Comparison of ENCODE assay signal across 15 mouse cellular contexts in genomic region chr9:31331246-31331645, GRCm38 (mm10). TPM values are rescaled to one million over a fixed set of nuclear protein-coding genes. Genes with fewer than 3 reads are reported as not detected.
DNase-seq lines count a peak whose midpoint lies in the region; ATAC-seq and TF ChIP-seq lines count a peak whose summit lies in the region.
"Had no signal": no experiment of that assay in that cellular context is flagged by ENCODE, and none has a peak within 500 bp of the region (broad histone marks: within the 10 kb centered on the region; RNA-seq: fewer than 3 reads in every experiment).

No protein-coding gene starts in this region.

- peak; percentile 82 to 90 for DNase-seq in cerebellum, adult 18-20 months
- peak; percentile 75 to 83 for DNase-seq in cerebellum, postnatal 14 days
- peak; percentile 77 to 79 for DNase-seq in layer of hippocampus, adult 8-10 months (ENCODE audit: low spot score in 2 of 2)
- peak; percentile 67 to 95 for DNase-seq in left cerebral cortex, postnatal 25 days (ENCODE audit: low spot score in 2 of 2)
- no peak for DNase-seq in embryo, embryonic 10 days (ENCODE audit: low spot score)
- DNase-seq in lung, postnatal 0 days (ENCODE audit: low spot score) = no peak
- no peak for DNase-seq in heart, postnatal 14 days
- no peak for DNase-seq in lung, adult 2 months
- DNase-seq: thymus, postnatal 36 days had no signal

- no peaks in the 10 kb centered on the region for H3K9me3 ChIP-seq in lung, postnatal 0 days (ENCODE audit: low read length)
- H3K9me3 ChIP-seq: embryonic facial prominence, embryonic 13.5 days; limb, embryonic 12.5 days had no signal

- H3K9ac ChIP-seq in lung, postnatal 0 days (replicated peaks; ENCODE audit: low read depth) = no peak overlapping the region
- H3K9ac ChIP-seq: embryonic facial prominence, embryonic 13.5 days; limb, embryonic 12.5 days; lung, embryonic 14.5 days had no signal

- H3K27me3 ChIP-seq in lung, postnatal 0 days (replicated peaks; ENCODE audit: insufficient read depth, low read length) = no peaks in the 10 kb centered on the region
- H3K27me3 ChIP-seq: CH12.LX; embryonic facial prominence, embryonic 13.5 days; limb, embryonic 12.5 days had no signal

- no peak overlapping the region for H3K4me2 ChIP-seq in lung, postnatal 0 days (replicated peaks; ENCODE audit: low read depth, low read length)
- H3K4me2 ChIP-seq: embryonic facial prominence, embryonic 13.5 days; limb, embryonic 12.5 days; lung, embryonic 14.5 days; midbrain, embryonic 11.5 days had no signal

- no peak for TF ChIP-seq POLR2A in lung, adult 2 months (IDR thresholded peaks at IDR 0.05; ENCODE audit: borderline replicate concordance, extremely low read depth, low read depth, low read length)

- ATAC-seq in lung, postnatal 0 days = no peak
- ATAC-seq: forebrain, embryonic 14.5 days had no signal

- TF ChIP-seq CTCF in lung, postnatal 0 days (IDR thresholded peaks at IDR 0.05) = no peak
- TF ChIP-seq CTCF in lung, adult 2 months (IDR thresholded peaks at IDR 0.05; ENCODE audit: insufficient read depth, low read length) = no peak

- intact Hi-C loops in left cerebral cortex, postnatal 25 days (cut with DNase I) = loop anchor here (1.0 to 5.0 kb wide), 3 partner anchors 34 to 155 kb away; partner anchors contain the start of gene Prdm10
- intact Hi-C loops in heart, postnatal 14 days (cut with DNase I) = no loop called here

- WGBS in lung, postnatal 0 days = 70% methylated on average over 4 of the region's 4 CpGs
- WGBS in lung, adult 2 months = 76% methylated on average over 4 of the region's 4 CpGs

- H3K4me3 ChIP-seq in lung, postnatal 0 days (ENCODE audit: low read depth, low read length) = no peak overlapping the region
- no peak overlapping the region for H3K4me3 ChIP-seq in lung, adult 2 months (replicated peaks; ENCODE audit: extremely low read depth, low read depth, low read length)
- H3K4me3 ChIP-seq: embryonic facial prominence, embryonic 13.5 days; limb, embryonic 12.5 days had no signal

- TF ChIP-seq EP300 in lung, postnatal 0 days (IDR thresholded peaks at IDR 0.05) = no peak

- H3K4me1 ChIP-seq in lung, postnatal 0 days (ENCODE audit: insufficient read depth, low read depth, low read length) = no peaks in the 10 kb centered on the region
- H3K4me1 ChIP-seq in lung, adult 2 months (ENCODE audit: control insufficient read depth, insufficient read depth, low read length) = no peaks in the 10 kb centered on the region
- H3K4me1 ChIP-seq: embryonic facial prominence, embryonic 13.5 days; limb, embryonic 12.5 days had no signal

- no peaks in the 10 kb centered on the region for H3K36me3 ChIP-seq in lung, postnatal 0 days (ENCODE audit: insufficient read depth, low read length)

- no peak overlapping the region for H3K27ac ChIP-seq in lung, postnatal 0 days (ENCODE audit: low read length)
- H3K27ac ChIP-seq: embryonic facial prominence, embryonic 13.5 days; limb, embryonic 12.5 days had no signal

RNA-seq across cellular contexts. Expression of gene Prdm10, which starts 50.9 kb away (rescaled TPM):
- 10 to 100 TPM; 18.4 to 23.5 (median 20.3) TPM for total RNA-seq in layer of hippocampus, adult 8-10 months (2022)
- 10 to 100 TPM; 21.1 to 21.4 TPM for total RNA-seq in left cerebral cortex, postnatal 25 days (2021)
- polyA plus RNA-seq in lung, postnatal 0 days (2015; fragmentation: Nextera tagmentation; extraction: Ambion mirVana) = 1.2 and 1.5 TPM in 2 replicates
- total RNA-seq in heart, postnatal 14 days (2021) = 1 to 10 TPM; 5.4 to 5.5 TPM
- polyA plus RNA-seq in lung, adult 2 months (2012; rRNA removed) = 6.3 and 7.3 TPM in 2 replicates

RNA-seq across cellular contexts. Expression of gene Nfrkb, which starts 54.7 kb away (rescaled TPM):
- 10 to 100 TPM; 32.5 to 41.1 (median 37.9) TPM for total RNA-seq in layer of hippocampus, adult 8-10 months (2022)
- 10 to 100 TPM; 25.5 to 27.1 TPM for total RNA-seq in left cerebral cortex, postnatal 25 days (2021)
- 13.0 and 13.3 TPM in 2 replicates for polyA plus RNA-seq in lung, postnatal 0 days (2015; fragmentation: Nextera tagmentation; extraction: Ambion mirVana)
- total RNA-seq in heart, postnatal 14 days (2021) = 10 to 100 TPM; 13.1 TPM
- 16.6 and 19.7 TPM in 2 replicates for polyA plus RNA-seq in lung, adult 2 months (2012; rRNA removed)

Comparison
In these comparisons a context has a peak if more than half of its experiments do, and no peak if none do; other contexts are left out.
1. DNase-seq: peak in cerebellum, adult 18-20 months (2 of 2), cerebellum, postnatal 14 days (2 of 2), layer of hippocampus, adult 8-10 months (2 of 2) and left cerebral cortex, postnatal 25 days (2 of 2); none in embryo, embryonic 10 days (single experiment), lung, postnatal 0 days (single experiment), heart, postnatal 14 days (0 of 2) and lung, adult 2 months (single experiment).